Mouse (Mus musculus) spleen, embryonic (tissue): ENCODE results near the gene Tomm70a.

Experiments used
- CTCF ChIA-PET: fragments of 350-600 bp; sonication (Branson Sonifier 250); formaldehyde crosslinking; loops from one replicate; lab custom pipeline; 2022; lab: Charles Lee

The Tomm70a gene

GRCm38 (mm10) chr16:57144741-57145140, 23.2 kb downstream of the Tomm70a start:
- CTCF ChIA-PET, result no interaction called here

GRCm38 (mm10) chr16:57151437-57151836, 29.9 kb downstream of the Tomm70a start:
- CTCF ChIA-PET, result no interaction called here

- CTCF ChIA-PET, result no interaction called here
These were observed 34.4 kb downstream of the Tomm70a start for GRCm38 (mm10) chr16:57155899-57156298.

- CTCF ChIA-PET, result no interaction called here
These were observed 35.6 kb downstream of the Tomm70a start for GRCm38 (mm10) chr16:57157076-57157475.

- CTCF ChIA-PET, result no interaction called here
These were observed 36.2 kb downstream of the Tomm70a start for GRCm38 (mm10) chr16:57157728-57158127.

- CTCF ChIA-PET, result no interaction called here
These were observed 38.3 kb downstream of the Tomm70a start for GRCm38 (mm10) chr16:57159835-57160234.

- CTCF ChIA-PET, result no interaction called here
These were observed 41.3 kb downstream of the Tomm70a start for GRCm38 (mm10) chr16:57162841-57163240.

- CTCF ChIA-PET, result no interaction called here
These were observed 42.2 kb downstream of the Tomm70a start for GRCm38 (mm10) chr16:57163694-57164093.

GRCm38 (mm10) chr16:57165157-57165556, 43.7 kb downstream of the Tomm70a start:
- CTCF ChIA-PET, result no interaction called here

GRCm38 (mm10) chr16:57166086-57166485, 44.6 kb downstream of the Tomm70a start:
- CTCF ChIA-PET, result interaction anchor here (0.6 to 0.7 kb wide), 4 partner anchors 10 to 1255 kb away, joined by 3 to 7 read pairs (median 4); no protein-coding TSS in a partner anchor

- CTCF ChIA-PET, result interaction anchor here (0.6 to 0.7 kb wide), 3 partner anchors 33 to 1256 kb away, joined by 3 to 10 read pairs (median 3); no protein-coding TSS in a partner anchor
These were observed 45.4 kb downstream of the Tomm70a start, which contains the start of gene Nit2 for GRCm38 (mm10) chr16:57166611-57167513. Gene Nit2 (minus strand): TSS chr16:57167341.

- CTCF ChIA-PET, result interaction anchor here (0.6 kb wide), 1 partner anchor 191 kb away, joined by 10 read pairs; no protein-coding TSS in a partner anchor
These were observed 46.0 kb downstream of the Tomm70a start for GRCm38 (mm10) chr16:57167514-57167912.

GRCm38 (mm10) chr16:57168236-57168635, 46.7 kb downstream of the Tomm70a start:
- CTCF ChIA-PET, result no interaction called here

GRCm38 (mm10) chr16:57171161-57171560, 49.7 kb downstream of the Tomm70a start:
- CTCF ChIA-PET, result no interaction called here

- CTCF ChIA-PET, result interaction anchor here (0.5 kb wide), 1 partner anchor 87 kb away, joined by 9 read pairs; no protein-coding TSS in a partner anchor
These were observed 50.1 kb downstream of the Tomm70a start for GRCm38 (mm10) chr16:57171570-57171969.

GRCm38 (mm10) chr16:57174480-57174879, 53.0 kb downstream of the Tomm70a start:
- CTCF ChIA-PET, result interaction anchor here (0.6 kb wide), 1 partner anchor 582 kb away, joined by 4 read pairs; no protein-coding TSS in a partner anchor

GRCm38 (mm10) chr16:57175751-57176150, 54.2 kb downstream of the Tomm70a start:
- CTCF ChIA-PET, result interaction anchor here (0.5 kb wide), 1 partner anchor 10 kb away, joined by 4 read pairs; no protein-coding TSS in a partner anchor

- CTCF ChIA-PET, result interaction anchor here (0.5 to 0.6 kb wide), 2 partner anchors 10 to 55 kb away, joined by 3 to 4 read pairs; no protein-coding TSS in a partner anchor
These were observed 54.8 kb downstream of the Tomm70a start for GRCm38 (mm10) chr16:57176276-57176675.

- CTCF ChIA-PET, result no interaction called here
These were observed 55.8 kb downstream of the Tomm70a start for GRCm38 (mm10) chr16:57177254-57177653.

GRCm38 (mm10) chr16:57177664-57178063, 56.2 kb downstream of the Tomm70a start:
- CTCF ChIA-PET, result no interaction called here

GRCm38 (mm10) chr16:57181180-57181579, 59.7 kb downstream of the Tomm70a start:
- CTCF ChIA-PET, result no interaction called here

GRCm38 (mm10) chr16:57182037-57182436, 60.5 kb downstream of the Tomm70a start:
- CTCF ChIA-PET, result no interaction called here
